26 mouse cellular contexts compared by ENCODE assay signal in genomic region chr8:120075347-120075746, GRCm38 (mm10). TPM values are rescaled to one million over a fixed set of nuclear protein-coding genes. Genes with fewer than 3 reads are reported as not detected.
A peak's percentile ranks its signal among the peaks of the same experiment; 100 is the strongest.
DNase-seq lines count a peak whose midpoint lies in the region; ATAC-seq and TF ChIP-seq lines count a peak whose summit lies in the region.
"Had no signal": no experiment of that assay in that cellular context is flagged by ENCODE, and none has a peak within 500 bp of the region (broad histone marks: within the 10 kb centered on the region; RNA-seq: fewer than 3 reads in every experiment).

No protein-coding gene starts in this region.

- peaks cover 5% of the 10 kb centered on the region; the same call in 1 of the 2 replicates for H3K4me1 ChIP-seq in hindbrain, embryonic 12.5 days
- H3K4me1 ChIP-seq in hindbrain, embryonic 11.5 days (replicated peaks; ENCODE audit: control insufficient read depth, insufficient read depth, low read length), result no peaks in the 10 kb centered on the region
- H3K4me1 ChIP-seq in neural tube, embryonic 13.5 days (replicated peaks), result peaks cover 7% of the 10 kb centered on the region
- H3K4me1 ChIP-seq in embryonic facial prominence, embryonic 13.5 days, result peaks cover 22% of the 10 kb centered on the region
- H3K4me1 ChIP-seq: hindbrain, embryonic 15.5 days had no signal

- no peaks in the 10 kb centered on the region for H3K27me3 ChIP-seq in hindbrain, embryonic 12.5 days
- H3K27me3 ChIP-seq in hindbrain, embryonic 11.5 days (ENCODE audit: control insufficient read depth, insufficient read depth, low read length), result no peaks in the 10 kb centered on the region
- no peaks in the 10 kb centered on the region for H3K27me3 ChIP-seq in neural tube, embryonic 13.5 days
- no peaks in the 10 kb centered on the region for H3K27me3 ChIP-seq in embryonic facial prominence, embryonic 13.5 days
- H3K27me3 ChIP-seq: hindbrain, embryonic 15.5 days; intestine, embryonic 15.5 days had no signal

- H3K9me3 ChIP-seq in hindbrain, embryonic 12.5 days (replicated peaks), result no peaks in the 10 kb centered on the region
- no peaks in the 10 kb centered on the region for H3K9me3 ChIP-seq in hindbrain, embryonic 11.5 days (ENCODE audit: control insufficient read depth, low read length)
- H3K9me3 ChIP-seq in neural tube, embryonic 13.5 days, result no peaks in the 10 kb centered on the region
- no peaks in the 10 kb centered on the region for H3K9me3 ChIP-seq in embryonic facial prominence, embryonic 13.5 days
- H3K9me3 ChIP-seq: heart, embryonic 12.5 days; hindbrain, embryonic 15.5 days; intestine, embryonic 15.5 days; limb, embryonic 12.5 days had no signal

- TF ChIP-seq CTCF in left cerebral cortex, adult 2 months (IDR thresholded peaks at IDR 0.05), result no peak

- no peak overlapping the region for H3K4me3 ChIP-seq in hindbrain, embryonic 12.5 days
- H3K4me3 ChIP-seq in hindbrain, embryonic 11.5 days (ENCODE audit: low read depth, low read length), result no peak overlapping the region
- H3K4me3 ChIP-seq in neural tube, embryonic 13.5 days, result no peak overlapping the region
- H3K4me3 ChIP-seq in embryonic facial prominence, embryonic 13.5 days, result no peak overlapping the region
- H3K4me3 ChIP-seq in left cerebral cortex, adult 2 months, result no peak overlapping the region
- H3K4me3 ChIP-seq: heart, embryonic 12.5 days; hindbrain, embryonic 15.5 days; intestine, embryonic 15.5 days; layer of hippocampus, adult 2 months; limb, embryonic 12.5 days had no signal

- 49% methylated on average over 6 of the region's 6 CpGs for WGBS in hindbrain, embryonic 12.5 days
- WGBS in hindbrain, embryonic 11.5 days, result 58% methylated on average over 6 of the region's 6 CpGs
- 62% methylated on average over 6 of the region's 6 CpGs for WGBS in neural tube, embryonic 13.5 days
- 30% methylated on average over 6 of the region's 6 CpGs for WGBS in embryonic facial prominence, embryonic 13.5 days

- 0 out of 2 replicates have a peak overlapping the region, but pooled peaks have one; percentile 4 for H3K4me2 ChIP-seq in hindbrain, embryonic 12.5 days (replicated peaks)
- H3K4me2 ChIP-seq in hindbrain, embryonic 11.5 days (replicated peaks; ENCODE audit: low read depth, low read length), result no peak overlapping the region
- no peak overlapping the region for H3K4me2 ChIP-seq in neural tube, embryonic 13.5 days
- H3K4me2 ChIP-seq in embryonic facial prominence, embryonic 13.5 days, result no peak overlapping the region
- H3K4me2 ChIP-seq: heart, embryonic 12.5 days; hindbrain, embryonic 15.5 days; intestine, embryonic 15.5 days; limb, embryonic 12.5 days; liver, embryonic 11.5 days had no signal

- no peak overlapping the region for H3K27ac ChIP-seq in hindbrain, embryonic 12.5 days
- no peak overlapping the region for H3K27ac ChIP-seq in hindbrain, embryonic 11.5 days (ENCODE audit: low read depth, low read length)
- H3K27ac ChIP-seq in neural tube, embryonic 13.5 days (replicated peaks), result no peak overlapping the region
- H3K27ac ChIP-seq in embryonic facial prominence, embryonic 13.5 days, result no peak overlapping the region
- no peak overlapping the region for H3K27ac ChIP-seq in left cerebral cortex, adult 2 months
- H3K27ac ChIP-seq: hindbrain, embryonic 15.5 days; intestine, embryonic 15.5 days; layer of hippocampus, adult 2 months; limb, embryonic 12.5 days; macrophage had no signal

- intact Hi-C loops in left cerebral cortex, adult 2 months (cut with DNase I), result loop anchor here (10.0 kb wide), 2 partner anchors 291 to 391 kb away; no protein-coding TSS in a partner anchor

- H3K36me3 ChIP-seq in hindbrain, embryonic 12.5 days, result peaks cover 5% of the 10 kb centered on the region
- H3K36me3 ChIP-seq in hindbrain, embryonic 11.5 days (ENCODE audit: control insufficient read depth, insufficient read depth, low read length), result no peaks in the 10 kb centered on the region
- peaks cover 6% of the 10 kb centered on the region for H3K36me3 ChIP-seq in neural tube, embryonic 13.5 days
- peaks cover 4% of the 10 kb centered on the region for H3K36me3 ChIP-seq in embryonic facial prominence, embryonic 13.5 days
- H3K36me3 ChIP-seq: hindbrain, embryonic 15.5 days; intestine, embryonic 15.5 days had no signal

- no peak for ATAC-seq in hindbrain, embryonic 12.5 days (ENCODE audit: low FRiP score)
- no peak for ATAC-seq in hindbrain, embryonic 11.5 days (ENCODE audit: low FRiP score)
- ATAC-seq in neural tube, embryonic 13.5 days (ENCODE audit: low read depth), result no peak
- ATAC-seq in embryonic facial prominence, embryonic 13.5 days (ENCODE audit: insufficient number of reproducible peaks, insufficient read depth, low FRiP score, low TSS enrichment, low read depth), result no peak
- ATAC-seq: forebrain, postnatal 0 days; intestine, embryonic 15.5 days; liver, postnatal 0 days; lung, postnatal 0 days had no signal

- DNase-seq in hindbrain, embryonic 11.5 days (ENCODE audit: low spot score), result no peak
- DNase-seq in neural tube, embryonic 10.5 days (ENCODE audit: extremely low spot score, low spot score), result no peak
- no peak for DNase-seq in left cerebral cortex, adult 2 months (ENCODE audit: extremely low spot score in 1 of 2, low spot score in 2 of 2)
- DNase-seq in thymus, postnatal 25 days, result no peak
- DNase-seq: cerebellum, adult 2 months; cerebellum, postnatal 25 days; forebrain, postnatal 0 days; gastrocnemius, postnatal 14 days; heart, adult 11 months; heart, postnatal 10 days; kidney, adult 8-10 months; kidney, postnatal 14 days; liver, postnatal 0 days; right cerebral cortex, adult 18-20 months; thymus, postnatal 14 days had no signal

- no peak overlapping the region for H3K9ac ChIP-seq in hindbrain, embryonic 12.5 days
- no peak overlapping the region for H3K9ac ChIP-seq in hindbrain, embryonic 11.5 days (ENCODE audit: low read depth, low read length)
- 0 out of 2 replicates have a peak overlapping the region, but pooled peaks have one; percentile 41 for H3K9ac ChIP-seq in neural tube, embryonic 13.5 days
- H3K9ac ChIP-seq in embryonic facial prominence, embryonic 13.5 days, result 0 out of 2 replicates have a peak overlapping the region, but pooled peaks have one; percentile 21
- H3K9ac ChIP-seq: forebrain, postnatal 0 days; heart, embryonic 12.5 days; hindbrain, embryonic 15.5 days; limb, embryonic 12.5 days; liver, postnatal 0 days had no signal

RNA-seq across cellular contexts. Expression of gene Zdhhc7, which starts 25.9 kb away (rescaled TPM):
- polyA plus RNA-seq in hindbrain, embryonic 12.5 days (2016; fragmentation: Nextera tagmentation; extraction: Ambion mirVana), result 30.6 and 36.8 TPM in 2 replicates
- 24.6 and 25.2 TPM in 2 replicates for polyA plus RNA-seq in hindbrain, embryonic 11.5 days (2014; fragmentation: Nextera tagmentation; extraction: Ambion mirVana)
- polyA plus RNA-seq in neural tube, embryonic 13.5 days (2015; fragmentation: Nextera tagmentation; extraction: Ambion mirVana), result 30.1 and 30.4 TPM in 2 replicates
- 31.2 and 36.0 TPM in 2 replicates for polyA plus RNA-seq in embryonic facial prominence, embryonic 13.5 days (2015; fragmentation: Nextera tagmentation; extraction: Ambion mirVana)
- total RNA-seq in left cerebral cortex, adult 2 months (2021), result 10 to 100 TPM; 33.5 to 38.5 TPM

RNA-seq across cellular contexts. Expression of gene 6430548M08Rik, which starts 38.6 kb away (rescaled TPM):
- polyA plus RNA-seq in hindbrain, embryonic 12.5 days (2016; fragmentation: Nextera tagmentation; extraction: Ambion mirVana), result 17.2 and 18.5 TPM in 2 replicates
- polyA plus RNA-seq in hindbrain, embryonic 11.5 days (2014; fragmentation: Nextera tagmentation; extraction: Ambion mirVana), result 9.8 and 11.2 TPM in 2 replicates
- 19.4 and 24.0 TPM in 2 replicates for polyA plus RNA-seq in neural tube, embryonic 13.5 days (2015; fragmentation: Nextera tagmentation; extraction: Ambion mirVana)
- 3.7 and 3.8 TPM in 2 replicates for polyA plus RNA-seq in embryonic facial prominence, embryonic 13.5 days (2015; fragmentation: Nextera tagmentation; extraction: Ambion mirVana)
- 100 to 1,000 TPM; 234 to 249 TPM for total RNA-seq in left cerebral cortex, adult 2 months (2021)

Comparison
In these comparisons a context has a peak if more than half of its experiments do, and no peak if none do; other contexts are left out.
1. H3K9ac ChIP-seq: peak in neural tube, embryonic 13.5 days (single experiment) and embryonic facial prominence, embryonic 13.5 days (single experiment); none in hindbrain, embryonic 12.5 days (single experiment) and hindbrain, embryonic 11.5 days (single experiment).